Mouse (Mus musculus) stomach, embryonic 14.5 days (tissue): Measurements from ENCODE around the gene Pde1c. TPM values are rescaled to one million over a fixed set of nuclear protein-coding genes. Genes with fewer than 3 reads are reported as not detected.

Experiments
- ATAC-seq: fragments of 200-750 bp; cut with Nextera tagmentation; 2 replicates; pipeline ENCODE4 v1.8.0; 2017; ENCODE audit warnings: low read depth, moderate TSS enrichment; ENCODE audit not compliant: insufficient number of reproducible peaks, insufficient read depth, low FRiP score
- H3K27ac ChIP-seq: fragments of 300-500 bp; sonication (generic); 2 replicates; pipeline ENCODE4 v1.5.1; 2014; ENCODE audit warnings: mild to moderate bottlenecking, low read length, moderate library complexity, mixed read lengths
- H3K27me3 ChIP-seq: fragments of 300-500 bp; sonication (generic); 2 replicates; pipeline ENCODE4 v1.6.1; 2014; ENCODE audit warnings: low read length, control low read depth, mixed read lengths; ENCODE audit not compliant: control insufficient read depth, insufficient read depth
- H3K36me3 ChIP-seq: fragments of 300-500 bp; sonication (generic); 2 replicates; pipeline ENCODE4 v1.6.1; 2014; ENCODE audit warnings: mild to moderate bottlenecking, control low read depth, low read length, moderate library complexity, mixed read lengths; ENCODE audit not compliant: control insufficient read depth, insufficient read depth
- H3K4me1 ChIP-seq: fragments of 300-500 bp; sonication (generic); 2 replicates; pipeline ENCODE4 v1.6.1; 2014; ENCODE audit warnings: low read length, control low read depth, mixed read lengths; ENCODE audit not compliant: control insufficient read depth, insufficient read depth
- H3K4me2 ChIP-seq: fragments of 300-500 bp; sonication (generic); replicated peaks from 2 replicates; pipeline ENCODE4 v1.6.1; 2014; ENCODE audit warnings: low read depth, low read length, control low read depth
- H3K4me3 ChIP-seq: fragments of 300-500 bp; sonication (generic); 2 replicates; pipeline ENCODE4 v1.5.1; 2014; ENCODE audit warnings: low read depth, low read length, control low read depth
- H3K9ac ChIP-seq: fragments of 300-500 bp; sonication (generic); replicated peaks from 2 replicates; pipeline ENCODE4 v1.6.1; 2014; ENCODE audit warnings: low read depth, mild to moderate bottlenecking, control low read depth, low read length, moderate library complexity, mixed read lengths
- H3K9me3 ChIP-seq: fragments of 300-500 bp; sonication (generic); 2 replicates; pipeline ENCODE4 v1.6.1; 2016; ENCODE audit warnings: low read depth, low read length, control low read depth; ENCODE audit not compliant: control insufficient read depth
- WGBS: fragments of 180-500 bp; shearing (Covaris S2); extraction: QIAGEN DNeasy Blood & Tissue Kit; methylation state at CpG from one replicate; pipeline ENCODE4 v1.1.7; 2014; 5-methylcytosine and 5-hydroxymethylcytosine counted together
- polyA plus RNA-seq: library from polyadenylated mRNA; unstranded; fragments of >200 nt; fragmentation: Nextera tagmentation; extraction: Ambion mirVana; gene quantifications from 2 replicates; pipeline ENCODE4 v1.2.1, GENCODE M21; 2014

The Pde1c gene
- polyA plus RNA-seq, 1 experiment from 2014 or later, result 2.8 TPM

GRCm38 (mm10) chr6:56389178-56389577, 179.7 kb downstream of the Pde1c start:
- WGBS, result 74% methylated on average over 5 of the region's 5 CpGs
- Histone ChIP-seq H3K9me3 (no peaks in the 10 kb centered on the region), H3K4me1 (no peaks in the 10 kb centered on the region), H3K4me2 (no peak overlapping the region), H3K27ac (no peak overlapping the region), H3K4me3 (no peak overlapping the region), H3K9ac (no peak overlapping the region), H3K36me3 (no peaks in the 10 kb centered on the region), H3K27me3 (no peaks in the 10 kb centered on the region)
- no peak for ATAC-seq

DNA sequence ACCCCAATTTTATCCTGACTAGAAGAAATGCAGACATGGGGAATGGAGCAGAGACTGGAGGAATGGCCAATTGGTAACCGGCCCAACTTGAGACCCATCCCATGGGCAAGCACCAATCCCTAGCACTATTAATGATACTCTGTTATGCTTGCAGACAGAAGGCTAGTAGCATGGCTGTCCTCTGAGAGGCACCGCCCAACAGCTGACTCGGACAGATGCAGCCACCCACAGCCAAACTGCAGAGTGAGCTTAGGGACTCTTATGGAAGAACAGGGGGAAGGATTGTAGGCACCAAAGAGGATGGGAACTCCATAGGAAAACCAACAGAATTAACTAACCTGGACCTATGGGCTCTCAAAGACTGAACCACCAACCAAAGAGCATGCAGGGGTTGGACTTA, 192.5 kb downstream of the Pde1c start:
- no peak overlapping the region for H3K4me2 ChIP-seq
- no peak overlapping the region for H3K4me3 ChIP-seq
- no peaks in the 10 kb centered on the region for H3K36me3 ChIP-seq
- no peak for ATAC-seq
- no peak overlapping the region for H3K9ac ChIP-seq
- WGBS, result 87% methylated on average over 3 of the region's 3 CpGs
- H3K27me3 ChIP-seq, result no peaks in the 10 kb centered on the region
- H3K9me3 ChIP-seq, result no peaks in the 10 kb centered on the region
- no peaks in the 10 kb centered on the region for H3K4me1 ChIP-seq
- H3K27ac ChIP-seq, result no peak overlapping the region

DNA sequence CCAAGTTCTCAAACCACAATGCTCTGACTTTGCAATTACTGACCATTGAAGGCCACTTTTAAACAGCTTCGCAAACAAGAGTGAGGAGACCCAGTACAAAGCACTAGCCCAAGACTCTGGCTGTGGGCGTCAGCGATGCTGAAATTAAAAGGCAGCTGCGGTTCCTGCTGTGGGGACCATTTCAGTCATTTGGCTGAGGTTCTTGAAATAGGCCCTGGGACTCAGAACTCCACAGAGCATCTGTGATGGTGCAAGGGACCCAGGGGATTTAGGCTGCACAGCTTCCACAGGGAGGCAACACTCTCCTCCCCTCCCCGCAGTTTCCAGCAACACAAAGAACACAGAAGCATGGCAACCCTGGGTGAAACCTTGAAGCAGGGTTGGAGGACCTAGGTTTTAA, 194.7 kb downstream of the Pde1c start:
- Histone ChIP-seq H3K27me3 (no peaks in the 10 kb centered on the region), H3K36me3 (no peaks in the 10 kb centered on the region), H3K9ac (no peak overlapping the region), H3K27ac (no peak overlapping the region), H3K4me3 (no peak overlapping the region), H3K9me3 (no peaks in the 10 kb centered on the region), H3K4me1 (no peaks in the 10 kb centered on the region), H3K4me2 (no peak overlapping the region)
- ATAC-seq, result no peak
- WGBS, result 85% methylated on average over 5 of the region's 5 CpGs

- no peak overlapping the region for H3K4me2 ChIP-seq
- 90% methylated on average over 3 of the region's 3 CpGs for WGBS
Measured at GRCm38 (mm10) chr6:56373753-56374152, 195.2 kb downstream of the Pde1c start.

DNA sequence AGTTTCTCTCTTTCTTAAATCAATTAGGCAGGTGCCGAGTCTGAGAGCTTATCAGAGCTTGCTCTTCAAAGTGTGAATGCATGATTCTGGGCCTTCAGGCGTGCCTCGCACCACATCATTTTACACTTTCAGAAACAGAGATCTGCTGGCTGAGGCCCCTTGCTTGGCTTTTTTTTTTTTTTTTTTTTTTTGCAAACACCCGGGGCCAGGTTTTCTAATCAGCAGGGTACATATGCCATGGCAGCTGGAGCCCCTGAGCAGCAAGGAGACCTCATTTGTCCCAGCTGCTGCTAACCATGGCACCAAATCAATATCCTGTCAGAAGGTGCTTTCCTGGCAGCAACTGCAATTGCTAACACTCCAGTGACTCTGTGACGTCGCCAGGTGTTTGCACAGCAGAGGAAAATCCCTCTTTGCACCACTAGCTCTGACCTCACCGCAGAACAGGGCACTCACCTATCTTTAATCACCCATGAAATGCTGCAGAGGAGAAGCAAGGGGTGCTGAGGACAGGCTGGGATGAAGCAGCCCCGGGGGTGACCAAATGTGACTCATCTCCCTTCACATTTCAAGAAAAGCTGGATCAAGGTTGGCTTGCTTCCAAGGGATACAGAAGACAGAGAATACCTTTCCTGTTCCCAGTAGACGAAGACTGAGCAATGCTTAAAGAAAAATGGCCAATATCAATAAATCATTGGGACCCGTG, 195.7 kb downstream of the Pde1c start:
- Histone ChIP-seq H3K4me1 (no peaks in the 10 kb centered on the region), H3K9me3 (no peaks in the 10 kb centered on the region), H3K4me3 (no peak overlapping the region), H3K4me2 (no peak overlapping the region), H3K9ac (no peak overlapping the region), H3K27me3 (no peaks in the 10 kb centered on the region), H3K27ac (no peak overlapping the region), H3K36me3 (no peaks in the 10 kb centered on the region)
- WGBS, result 38% methylated on average over 10 of the region's 10 CpGs
- peak; percentile 62 for ATAC-seq

More at GRCm38 (mm10) chr6:56373753-56374152, 195.2 kb downstream of the Pde1c start:
- Histone ChIP-seq H3K9ac (no peak overlapping the region), H3K27me3 (no peaks in the 10 kb centered on the region), H3K4me1 (no peaks in the 10 kb centered on the region), H3K27ac (no peak overlapping the region), H3K36me3 (no peaks in the 10 kb centered on the region), H3K9me3 (no peaks in the 10 kb centered on the region), H3K4me3 (no peak overlapping the region)
- peak; percentile 31; the same call in 1 of the 2 replicates for ATAC-seq

DNA sequence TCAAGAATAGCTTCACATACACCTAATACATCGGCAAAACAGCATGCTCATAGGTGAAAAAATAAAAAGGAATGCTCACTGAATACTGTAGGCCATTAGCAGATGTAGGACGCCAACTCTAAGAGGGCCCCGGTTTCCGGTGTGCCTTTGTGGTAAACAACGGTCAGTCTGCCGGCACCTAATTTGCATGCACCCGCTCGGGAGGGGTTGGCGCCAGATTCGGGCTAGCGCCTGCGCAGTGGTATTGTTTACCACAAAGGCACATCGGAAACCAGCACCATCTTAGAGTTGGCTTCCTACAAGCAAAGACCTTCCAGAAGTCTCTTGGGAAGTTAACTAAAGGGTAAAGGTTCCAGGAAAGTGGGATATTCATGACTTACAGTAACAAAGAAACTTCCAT, 199.4 kb downstream of the Pde1c start:
- ATAC-seq, result no peak
- no peaks in the 10 kb centered on the region for H3K9me3 ChIP-seq
- H3K9ac ChIP-seq, result no peak overlapping the region
- H3K4me1 ChIP-seq, result no peaks in the 10 kb centered on the region
- 82% methylated on average over 13 of the region's 13 CpGs for WGBS
- no peak overlapping the region for H3K27ac ChIP-seq
- H3K36me3 ChIP-seq, result no peaks in the 10 kb centered on the region
- no peak overlapping the region for H3K4me2 ChIP-seq
- no peak overlapping the region for H3K4me3 ChIP-seq
- no peaks in the 10 kb centered on the region for H3K27me3 ChIP-seq

DNA sequence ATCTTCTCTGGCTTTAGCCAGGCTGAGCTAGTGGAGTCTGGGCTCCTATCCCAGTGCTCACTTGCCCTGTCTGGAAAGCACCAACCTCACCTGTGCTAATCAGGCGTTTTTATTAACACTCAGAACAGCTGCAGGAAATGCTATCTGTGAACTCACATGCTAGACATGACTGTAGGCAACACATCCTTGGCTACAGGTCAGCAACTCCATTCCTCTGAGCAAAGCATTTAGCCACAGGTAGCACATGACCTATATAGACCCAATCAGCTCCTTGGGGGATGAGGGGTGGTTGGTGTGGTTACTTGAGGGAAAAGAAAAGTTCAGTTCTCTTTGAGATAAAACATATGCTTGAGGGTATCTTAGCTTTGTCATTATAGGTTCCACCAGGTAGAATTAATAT, 200.8 kb downstream of the Pde1c start:
- no peak for ATAC-seq

GRCm38 (mm10) chr6:56367257-56367656, 201.6 kb downstream of the Pde1c start:
- no peak for ATAC-seq
- no peaks in the 10 kb centered on the region for H3K36me3 ChIP-seq
- peaks cover 1% of the 10 kb centered on the region; the same call in 1 of the 2 replicates for H3K4me1 ChIP-seq
- H3K9ac ChIP-seq, result no peak overlapping the region
- H3K4me3 ChIP-seq, result no peak overlapping the region
- H3K27ac ChIP-seq, result no peak overlapping the region
- H3K27me3 ChIP-seq, result no peaks in the 10 kb centered on the region
- no peaks in the 10 kb centered on the region for H3K9me3 ChIP-seq
- H3K4me2 ChIP-seq, result no peak overlapping the region

More for the DNA sequence above, 200.8 kb downstream of the Pde1c start:
- H3K36me3 ChIP-seq, result no peaks in the 10 kb centered on the region
- no peaks in the 10 kb centered on the region for H3K27me3 ChIP-seq
- no peak overlapping the region for H3K27ac ChIP-seq
- no peaks in the 10 kb centered on the region for H3K9me3 ChIP-seq
- no peak overlapping the region for H3K4me2 ChIP-seq
- WGBS, result 57% methylated on average over 1 of the region's 1 CpGs
- no peaks in the 10 kb centered on the region for H3K4me1 ChIP-seq
- H3K4me3 ChIP-seq, result no peak overlapping the region
- no peak overlapping the region for H3K9ac ChIP-seq

GRCm38 (mm10) chr6:56362650-56363049, 206.3 kb downstream of the Pde1c start:
- ATAC-seq, result peak; percentile 87
- Histone ChIP-seq H3K4me3 (no peak overlapping the region; the same call in 1 of the 2 replicates), H3K27me3 (no peaks in the 10 kb centered on the region), H3K9ac (no peak overlapping the region), H3K9me3 (no peaks in the 10 kb centered on the region), H3K36me3 (no peaks in the 10 kb centered on the region), H3K27ac (no peak overlapping the region), H3K4me1 (peaks cover 7% of the 10 kb centered on the region; the same call in 1 of the 2 replicates), H3K4me2 (peak overlapping the region; percentile 81; the same call in 1 of the 2 replicates)
- 7% methylated on average over 5 of the region's 5 CpGs for WGBS
